Mouse (Mus musculus) heart, adult 2 months (tissue): ENCODE measurements around the gene St6galnac5. TPM values are rescaled to one million over a fixed set of nuclear protein-coding genes. Genes with fewer than 3 reads are reported as not detected.

Experiments used
- DNase-seq, 2 experiments: peaks; one replicate each; pipeline ENCODE4 v3.0.0; 2021
- H3K27ac ChIP-seq: fragments of 200-600 bp; 2 replicates; pipeline ENCODE4 v1.8.1; 2022
- H3K27me3 ChIP-seq: fragments of 200-500 bp; 2 replicates; pipeline ENCODE4 v1.6.1; 2012; ENCODE audit warnings: mild to moderate bottlenecking, low read length, inconsistent platforms, mixed read lengths; ENCODE audit not compliant: control insufficient read depth, insufficient read depth
- H3K36me3 ChIP-seq: fragments of 200-500 bp; 2 replicates; pipeline ENCODE4 v1.6.1; 2012; ENCODE audit warnings: low read length, inconsistent platforms; ENCODE audit not compliant: control insufficient read depth, insufficient read depth
- H3K4me1 ChIP-seq: fragments of 200-500 bp; 2 replicates; pipeline ENCODE4 v1.6.1; 2011; ENCODE audit warnings: low read length; ENCODE audit not compliant: control insufficient read depth, insufficient read depth
- H3K4me3 ChIP-seq: fragments of 200-600 bp; 2 replicates; pipeline ENCODE4 v1.8.1; 2022
- H3K79me2 ChIP-seq: fragments of 200-500 bp; replicated peaks from 2 replicates; pipeline ENCODE4 v1.6.1; 2012; ENCODE audit warnings: mild to moderate bottlenecking, inconsistent platforms, low read length, moderate library complexity, mixed read lengths; ENCODE audit not compliant: control insufficient read depth, insufficient read depth
- H3K9ac ChIP-seq: fragments of 200-500 bp; 2 replicates; pipeline ENCODE4 v1.6.1; 2012; ENCODE audit warnings: low read depth, mild to moderate bottlenecking, control low read depth, inconsistent platforms, low read length, mixed read lengths
- CTCF ChIP-seq: fragments of 200-600 bp; IDR thresholded peaks from 2 replicates; pipeline ENCODE4 v1.8.1; 2022; ENCODE audit warnings: antibody characterized with exemption, mild to moderate bottlenecking, moderate library complexity
- EP300 ChIP-seq: fragments of 200-500 bp; IDR thresholded peaks from 2 replicates; pipeline ENCODE4 v1.6.1; 2011; ENCODE audit warnings: low read depth, low read length, control low read depth; ENCODE audit not compliant: insufficient read depth
- POLR2A ChIP-seq: fragments of 200-500 bp; IDR thresholded peaks from 2 replicates; pipeline ENCODE4 v1.6.1; 2011; ENCODE audit warnings: mild to moderate bottlenecking, low read depth, low read length, control low read depth; ENCODE audit not compliant: insufficient read depth
- WGBS: fragments of 180-500 bp; shearing (Covaris S2); methylation state at CpG from one replicate; pipeline ENCODE4 v1.1.7; 2018; 5-methylcytosine and 5-hydroxymethylcytosine counted together
- intact Hi-C: fragments of 180-260 bp; cut with DNase I; formaldehyde crosslinking; loops from one replicate; pipeline ENCODE4 v1.15.1; 2025
- polyA plus RNA-seq: library from polyadenylated mRNA; depleted of rRNA; stranded (reverse); fragments of >200 nt; gene quantifications from 2 replicates; pipeline ENCODE4 v1.2.3, GENCODE M21; 2012
- total RNA-seq, 2 experiments: library from RNA; stranded (reverse); gene quantifications; 2 replicates each; pipeline ENCODE4 v1.2.3; 2021

St6galnac5 gene
- total and polyA plus RNA-seq, 3 experiments, result 0.08 TPM; not detected in 2

DNA sequence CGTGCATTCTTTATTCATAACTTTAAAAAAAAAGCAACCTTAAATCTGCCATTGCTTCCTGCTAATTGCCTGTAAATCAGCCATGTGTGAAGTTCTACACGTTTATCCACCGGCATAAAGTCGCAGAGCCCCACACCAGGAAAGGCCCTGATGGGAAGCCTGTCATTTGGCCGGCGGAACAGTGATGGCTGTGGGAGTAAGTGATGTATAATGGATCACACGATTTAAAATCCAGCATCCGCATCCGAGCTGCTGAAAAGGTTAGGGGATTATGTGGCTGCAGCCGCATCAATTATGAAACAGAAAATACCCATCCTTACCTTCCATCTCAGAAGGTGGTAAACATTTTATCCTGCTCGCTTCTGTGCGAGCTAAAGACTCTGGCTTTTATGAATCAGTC, 110.0 kb downstream of the St6galnac5 start:
- no peaks in the 10 kb centered on the region for H3K4me1 ChIP-seq
- DNase-seq, result no peak
- no peaks in the 10 kb centered on the region for H3K27me3 ChIP-seq
- no peak for TF ChIP-seq CTCF
- no peak for TF ChIP-seq EP300
- no peak for TF ChIP-seq POLR2A
- no peaks in the 10 kb centered on the region for H3K36me3 ChIP-seq
- 88% methylated on average over 12 of the region's 12 CpGs for WGBS
- no peak overlapping the region for H3K4me3 ChIP-seq
- no peak overlapping the region for H3K27ac ChIP-seq
- no peak overlapping the region for H3K9ac ChIP-seq
- H3K79me2 ChIP-seq, result no peaks in the 10 kb centered on the region
- intact Hi-C loops, result no loop called here

GRCm38 (mm10) chr3:152867654-152868525, 114.2 kb downstream of the St6galnac5 start:
- H3K9ac ChIP-seq, result no peak overlapping the region
- no peak for DNase-seq
- 69% methylated on average over 12 of the region's 12 CpGs for WGBS
- H3K79me2 ChIP-seq, result no peaks in the 10 kb centered on the region
- no peaks in the 10 kb centered on the region for H3K36me3 ChIP-seq
- no peak overlapping the region for H3K4me3 ChIP-seq
- no peak overlapping the region for H3K27ac ChIP-seq
- H3K4me1 ChIP-seq, result no peaks in the 10 kb centered on the region
- intact Hi-C loops, result no loop called here
- TF ChIP-seq POLR2A (no peak), EP300 (no peak), CTCF (no peak)
- no peaks in the 10 kb centered on the region for H3K27me3 ChIP-seq

DNA sequence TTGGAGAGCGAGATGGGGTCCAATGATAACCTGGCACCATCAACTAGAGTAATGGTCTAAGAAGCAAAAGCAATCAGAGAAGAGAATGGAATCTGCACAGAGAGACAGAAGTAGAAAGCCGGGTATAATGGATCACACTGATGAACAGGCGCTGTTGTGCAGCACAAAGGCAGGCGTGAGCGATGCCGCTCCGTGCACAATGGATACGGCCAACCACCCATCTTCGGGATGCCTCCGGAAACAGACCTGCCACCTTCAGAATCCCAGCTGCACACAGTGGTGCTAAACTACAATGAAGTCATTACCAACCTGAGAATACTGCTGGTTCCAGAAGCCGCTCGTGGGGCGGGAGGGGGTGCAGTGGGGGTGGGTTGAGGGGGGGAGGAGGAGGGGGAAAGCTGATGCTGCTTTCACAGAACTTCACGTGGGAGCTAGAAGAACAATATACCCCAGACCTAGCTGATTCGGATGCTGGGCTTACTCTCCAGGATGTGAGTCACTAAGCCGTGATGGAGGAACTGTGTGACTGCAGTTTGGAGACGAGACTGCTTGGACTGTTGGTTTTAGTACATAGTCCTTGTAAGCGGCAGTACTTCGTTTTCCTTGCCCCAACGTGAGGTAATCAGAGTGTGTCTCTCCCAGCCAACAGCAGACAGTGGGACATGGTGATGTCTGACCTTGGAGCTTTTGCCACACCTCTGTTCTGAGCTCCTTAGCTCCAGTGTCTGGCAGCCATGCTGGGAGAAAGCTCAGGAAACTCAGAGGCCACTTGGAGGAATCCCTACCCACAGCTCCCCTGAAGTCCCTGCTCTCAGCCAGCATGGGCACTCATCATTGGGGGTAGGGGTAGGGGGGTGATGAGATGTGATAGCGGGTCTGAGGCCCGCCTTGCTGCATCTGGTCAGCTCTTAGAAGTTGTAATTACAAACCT, 115.7 kb downstream of the St6galnac5 start:
- Histone ChIP-seq H3K9ac (no peak overlapping the region), H3K4me1 (no peaks in the 10 kb centered on the region), H3K36me3 (no peaks in the 10 kb centered on the region), H3K27me3 (no peaks in the 10 kb centered on the region), H3K27ac (no peak overlapping the region), H3K79me2 (no peaks in the 10 kb centered on the region), H3K4me3 (no peak overlapping the region)
- no peak for TF ChIP-seq CTCF
- TF ChIP-seq EP300, result no peak
- TF ChIP-seq POLR2A, result no peak
- intact Hi-C loops, result no loop called here
- DNase-seq, result no peak
- WGBS, result 75% methylated on average over 22 of the region's 22 CpGs

DNA sequence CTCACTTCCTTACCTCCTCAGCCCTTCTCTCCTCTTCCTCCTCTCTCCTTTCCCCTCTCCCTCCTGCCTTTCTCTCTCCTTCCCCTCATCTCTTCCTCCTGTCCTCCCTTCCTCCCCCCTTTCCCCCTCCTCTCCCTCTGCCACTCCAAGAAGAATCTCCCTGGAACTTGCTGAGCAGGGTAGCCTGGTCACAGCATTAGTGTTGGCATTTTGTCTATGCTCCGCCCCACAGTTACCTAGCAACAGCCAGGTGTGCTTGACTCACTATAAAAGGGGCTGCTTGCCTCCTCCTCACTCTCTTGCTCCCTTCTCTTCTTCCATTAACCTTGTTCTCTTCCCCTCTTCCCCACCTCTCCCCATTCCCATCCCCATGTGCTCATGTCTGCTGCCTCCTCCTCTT, 120.1 kb downstream of the St6galnac5 start:
- WGBS, result 96% methylated on average over 1 of the region's 1 CpGs
- H3K27me3 ChIP-seq, result no peaks in the 10 kb centered on the region
- no peak for DNase-seq
- H3K36me3 ChIP-seq, result no peaks in the 10 kb centered on the region
- intact Hi-C loops, result no loop called here
- no peak overlapping the region for H3K4me3 ChIP-seq
- H3K79me2 ChIP-seq, result no peaks in the 10 kb centered on the region
- no peaks in the 10 kb centered on the region for H3K4me1 ChIP-seq
- H3K9ac ChIP-seq, result no peak overlapping the region
- TF ChIP-seq CTCF, result no peak
- TF ChIP-seq POLR2A, result no peak
- TF ChIP-seq EP300, result no peak
- H3K27ac ChIP-seq, result no peak overlapping the region

DNA sequence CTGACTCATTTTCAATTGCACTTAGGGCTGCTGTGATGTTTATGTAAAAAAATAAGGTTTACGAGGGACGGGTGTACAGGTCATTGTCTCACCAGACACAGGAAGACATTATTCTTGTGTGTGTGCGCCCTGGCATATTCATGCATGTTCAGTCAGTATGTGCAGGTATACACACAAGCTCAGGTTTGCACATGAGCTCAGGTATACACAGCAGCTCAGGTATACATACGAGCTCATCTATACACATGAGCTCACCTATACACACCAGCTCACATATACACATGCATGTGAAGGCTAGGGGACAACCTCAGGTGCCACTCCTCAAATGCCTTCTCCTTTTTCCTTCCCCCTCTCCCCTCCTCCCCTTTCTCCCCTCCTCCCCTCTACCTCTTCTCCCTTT, 120.6 kb downstream of the St6galnac5 start:
- intact Hi-C loops, result no loop called here
- TF ChIP-seq EP300, result no peak
- no peak for TF ChIP-seq CTCF
- no peak for TF ChIP-seq POLR2A
- WGBS, result 81% methylated on average over 4 of the region's 4 CpGs

DNA sequence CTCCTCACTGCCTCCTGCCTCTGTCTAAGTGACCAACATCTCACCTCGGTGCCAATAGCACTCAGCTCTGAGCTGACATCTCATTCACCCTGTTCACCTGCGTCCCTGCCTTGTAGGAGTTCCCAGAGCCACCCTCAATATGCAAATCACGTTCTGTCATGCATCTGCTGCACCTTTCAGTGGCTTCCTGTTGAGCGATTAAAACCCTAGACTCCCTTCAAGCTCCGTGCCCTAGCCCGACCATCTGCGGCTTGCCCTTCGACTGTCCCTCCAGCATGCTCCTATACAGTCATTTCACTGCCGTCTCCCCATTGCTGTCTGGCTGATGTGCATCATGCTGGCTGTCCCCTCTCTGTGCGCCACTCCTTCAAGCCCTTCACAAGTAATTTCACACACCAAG, 126.0 kb downstream of the St6galnac5 start:
- 66% methylated on average over 10 of the region's 10 CpGs for WGBS

More for the DNA sequence above, 120.6 kb downstream of the St6galnac5 start:
- no peaks in the 10 kb centered on the region for H3K36me3 ChIP-seq
- no peaks in the 10 kb centered on the region for H3K79me2 ChIP-seq
- no peak overlapping the region for H3K9ac ChIP-seq
- DNase-seq, result no peak
- no peaks in the 10 kb centered on the region for H3K27me3 ChIP-seq
- no peak overlapping the region for H3K27ac ChIP-seq
- no peak overlapping the region for H3K4me3 ChIP-seq
- H3K4me1 ChIP-seq, result no peaks in the 10 kb centered on the region

More for the DNA sequence above, 126.0 kb downstream of the St6galnac5 start:
- no peaks in the 10 kb centered on the region for H3K4me1 ChIP-seq
- no peak for DNase-seq
- H3K36me3 ChIP-seq, result no peaks in the 10 kb centered on the region
- no peaks in the 10 kb centered on the region for H3K27me3 ChIP-seq
- TF ChIP-seq EP300, result no peak
- TF ChIP-seq POLR2A, result no peak
- TF ChIP-seq CTCF, result no peak
- H3K27ac ChIP-seq, result no peak overlapping the region
- no peak overlapping the region for H3K4me3 ChIP-seq
- intact Hi-C loops, result no loop called here
- H3K79me2 ChIP-seq, result no peaks in the 10 kb centered on the region
- H3K9ac ChIP-seq, result no peak overlapping the region
